Mouse (Mus musculus) stomach, embryonic 15.5 days (tissue): Measurements from ENCODE around the gene Hils1. TPM values are rescaled to one million over a fixed set of nuclear protein-coding genes. Genes with fewer than 3 reads are reported as not detected.
"Not testable (repeated sequence)": the region's sequence is repeated elsewhere in the genome, so short reads cannot be mapped to it uniquely, and the experiment has no call there.

Experiments used
- ATAC-seq: fragments of 200-750 bp; cut with Nextera tagmentation; 2 replicates; pipeline ENCODE4 v1.8.0; 2017; ENCODE audit warnings: low read depth, moderate number of reproducible peaks, moderate TSS enrichment; ENCODE audit not compliant: insufficient read depth, low FRiP score
- H3K27ac ChIP-seq: fragments of 300-500 bp; sonication (generic); 2 replicates; pipeline ENCODE4 v1.5.1; 2015; ENCODE audit warnings: mild to moderate bottlenecking, inconsistent platforms
- H3K27me3 ChIP-seq: fragments of 300-500 bp; sonication (generic); replicated peaks from 2 replicates; pipeline ENCODE4 v1.6.1; 2015; ENCODE audit warnings: inconsistent platforms
- H3K36me3 ChIP-seq: fragments of 300-500 bp; sonication (generic); 2 replicates; pipeline ENCODE4 v1.6.1; 2015; ENCODE audit warnings: inconsistent platforms
- H3K4me1 ChIP-seq: fragments of 300-500 bp; sonication (generic); 2 replicates; pipeline ENCODE4 v1.6.1; 2015; ENCODE audit warnings: inconsistent platforms
- H3K4me2 ChIP-seq: fragments of 300-500 bp; sonication (generic); 2 replicates; pipeline ENCODE4 v1.6.1; 2015; ENCODE audit warnings: mild to moderate bottlenecking, inconsistent platforms
- H3K4me3 ChIP-seq: fragments of 300-500 bp; sonication (generic); replicated peaks from 2 replicates; pipeline ENCODE4 v1.5.1; 2015; ENCODE audit warnings: inconsistent platforms
- H3K9ac ChIP-seq: fragments of 300-500 bp; sonication (generic); 2 replicates; pipeline ENCODE4 v1.6.1; 2015; ENCODE audit warnings: inconsistent platforms
- H3K9me3 ChIP-seq: fragments of 300-500 bp; sonication (generic); 2 replicates; pipeline ENCODE4 v1.6.1; 2016; ENCODE audit warnings: inconsistent platforms
- WGBS: fragments of 180-500 bp; shearing (Covaris S2); methylation state at CpG from one replicate; pipeline ENCODE4 v1.1.7; 2015; 5-methylcytosine and 5-hydroxymethylcytosine counted together
- polyA plus RNA-seq: library from polyadenylated mRNA; unstranded; fragments of >200 nt; fragmentation: Nextera tagmentation; extraction: Ambion mirVana; gene quantifications from 2 replicates; pipeline ENCODE4 v1.2.1, GENCODE M21; 2015

Gene Hils1
- polyA plus RNA-seq, 1 experiment from 2014 or later = not detected

DNA sequence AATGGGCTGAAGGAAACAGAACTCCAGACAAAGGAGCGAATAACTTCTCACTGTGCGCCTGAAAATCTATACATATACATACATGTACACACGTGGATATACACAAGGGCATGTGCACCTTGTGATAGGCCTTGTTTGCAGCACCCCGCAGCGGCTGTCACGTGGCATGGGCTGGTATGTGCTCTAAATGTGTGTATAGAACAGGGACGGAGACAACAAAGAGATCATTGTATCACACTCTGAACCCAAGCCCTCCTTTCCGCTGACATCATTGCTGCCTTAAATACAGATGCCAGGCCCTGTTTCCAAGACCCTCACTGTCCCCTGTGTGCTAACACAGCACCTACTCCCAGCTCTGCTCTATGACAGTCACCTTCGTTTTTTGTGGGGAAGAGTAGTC, 12.3 kb upstream of the Hils1 start:
- Histone ChIP-seq H3K9me3 (no peaks in the 10 kb centered on the region), H3K27ac (no peak overlapping the region), H3K27me3 (no peaks in the 10 kb centered on the region), H3K9ac (no peak overlapping the region), H3K36me3 (0 out of 2 replicates have a peak, but pooled peaks cover 6% of the 10 kb centered on the region), H3K4me3 (no peak overlapping the region), H3K4me1 (peaks cover 5% of the 10 kb centered on the region), H3K4me2 (no peak overlapping the region)
- no peak for ATAC-seq
- WGBS = 72% methylated on average over 9 of the region's 9 CpGs

DNA sequence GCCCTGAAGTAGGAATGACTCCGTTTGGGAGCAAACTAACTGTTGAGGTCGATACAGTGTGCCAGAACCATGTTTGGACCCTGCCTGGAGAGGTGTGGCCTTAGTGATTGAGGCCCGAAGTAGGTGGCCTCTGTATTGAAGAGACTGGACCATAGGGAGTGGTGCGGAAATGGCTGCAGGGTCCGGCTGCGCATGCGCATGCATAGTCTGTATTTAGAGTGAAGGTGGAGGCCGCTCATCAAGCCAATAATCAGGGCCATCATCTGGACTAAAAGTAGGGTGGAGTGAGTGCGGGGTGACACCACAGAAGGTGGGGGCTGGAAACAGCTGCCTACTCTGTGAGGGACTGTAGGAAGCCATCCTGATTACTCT, 9.7 kb upstream of the Hils1 start:
- H3K27me3 ChIP-seq = no peaks in the 10 kb centered on the region
- 82% methylated on average over 9 of the region's 9 CpGs for WGBS
- ATAC-seq = no peak
- peak overlapping the region; percentile 48; the same call in 1 of the 2 replicates for H3K27ac ChIP-seq
- H3K4me2 ChIP-seq = no peak overlapping the region; the same call in 1 of the 2 replicates
- no peaks in the 10 kb centered on the region; the same call in 1 of the 2 replicates for H3K4me1 ChIP-seq
- H3K9ac ChIP-seq = no peak overlapping the region
- no peak overlapping the region for H3K4me3 ChIP-seq
- no peaks in the 10 kb centered on the region for H3K9me3 ChIP-seq
- no peaks in the 10 kb centered on the region for H3K36me3 ChIP-seq

DNA sequence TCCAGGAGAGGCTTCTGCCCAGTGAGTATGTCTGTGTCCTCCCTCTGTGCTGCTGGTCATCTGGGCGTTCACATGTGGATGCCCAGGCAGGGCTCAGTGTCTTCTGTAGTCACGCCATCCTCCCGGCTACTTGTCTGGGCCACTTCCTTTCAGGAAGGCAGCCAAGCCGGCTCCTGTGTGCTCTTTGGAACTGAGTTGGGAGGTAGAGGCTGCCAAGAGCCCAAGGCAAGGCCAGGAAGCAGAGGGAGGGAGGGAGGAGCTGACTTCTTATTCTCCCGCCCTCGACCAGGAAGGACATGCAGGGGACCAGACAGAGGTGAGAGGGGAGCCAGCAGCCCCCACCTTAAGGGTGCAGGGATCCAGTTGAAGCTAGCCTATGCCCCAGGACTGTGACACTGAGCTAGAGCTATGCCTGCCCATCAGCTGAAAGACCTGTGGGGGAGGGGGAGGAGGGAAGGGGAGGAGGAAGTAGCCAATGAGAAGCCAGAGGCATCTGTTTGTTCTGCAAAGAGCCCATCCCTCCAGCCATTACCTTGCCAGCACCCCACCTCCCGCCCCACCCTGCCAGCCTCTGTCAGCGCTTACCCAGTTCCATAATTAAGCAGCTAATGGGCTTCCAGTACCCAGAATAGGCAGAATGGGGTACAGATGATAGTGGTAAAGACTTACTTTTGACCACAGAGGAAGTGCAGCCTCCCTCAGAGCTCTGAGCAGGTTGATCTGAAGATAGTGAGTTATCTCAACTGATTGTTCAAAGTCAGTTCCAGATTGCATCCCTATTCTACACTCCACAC, 9.1 kb upstream of the Hils1 start:
- Histone ChIP-seq H3K9me3 (no peaks in the 10 kb centered on the region), H3K4me1 (no peaks in the 10 kb centered on the region; the same call in 1 of the 2 replicates), H3K4me3 (no peak overlapping the region), H3K36me3 (no peaks in the 10 kb centered on the region), H3K27ac (peak overlapping the region; percentile 48; the same call in 1 of the 2 replicates), H3K27me3 (no peaks in the 10 kb centered on the region), H3K9ac (no peak overlapping the region), H3K4me2 (peak overlapping the region; percentile 22)
- WGBS = 13% methylated on average over 8 of the region's 8 CpGs
- ATAC-seq = peak; percentile 40

DNA sequence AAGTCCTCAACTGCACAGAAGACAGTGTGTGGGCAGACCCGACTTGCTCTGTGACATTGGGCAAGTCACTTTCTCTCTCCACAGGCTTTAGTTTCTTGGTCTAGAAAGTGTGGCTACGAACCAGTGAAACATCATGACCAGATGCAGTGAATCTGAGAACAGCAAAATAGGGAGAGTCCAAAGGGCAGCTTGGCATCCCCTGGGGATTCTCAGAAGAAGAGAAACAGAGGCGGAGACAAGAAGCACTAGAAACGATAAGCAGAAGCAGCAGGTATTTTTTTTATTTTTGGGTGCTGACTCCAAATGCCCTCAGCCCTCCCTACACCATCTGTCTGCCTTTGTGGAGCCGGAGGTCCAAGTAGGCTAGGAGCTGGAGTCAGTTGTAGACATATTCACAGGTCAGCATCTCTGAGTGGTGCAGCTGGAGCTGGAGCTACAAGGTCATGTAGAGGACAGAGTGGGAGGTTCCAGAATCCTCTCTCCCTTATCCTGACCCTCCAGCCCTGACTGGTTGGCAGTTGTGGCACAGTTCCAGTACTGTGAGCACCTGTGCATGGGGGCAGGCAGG, 4.8 kb upstream of the Hils1 start:
- no peaks in the 10 kb centered on the region; the same call in 1 of the 2 replicates for H3K4me1 ChIP-seq
- H3K4me2 ChIP-seq = no peak overlapping the region
- H3K27ac ChIP-seq = no peak overlapping the region
- no peak for ATAC-seq
- H3K4me3 ChIP-seq = no peak overlapping the region
- H3K9ac ChIP-seq = no peak overlapping the region
- no peaks in the 10 kb centered on the region for H3K9me3 ChIP-seq
- H3K36me3 ChIP-seq = no peaks in the 10 kb centered on the region
- WGBS = 63% methylated on average over 5 of the region's 5 CpGs
- no peaks in the 10 kb centered on the region for H3K27me3 ChIP-seq

DNA sequence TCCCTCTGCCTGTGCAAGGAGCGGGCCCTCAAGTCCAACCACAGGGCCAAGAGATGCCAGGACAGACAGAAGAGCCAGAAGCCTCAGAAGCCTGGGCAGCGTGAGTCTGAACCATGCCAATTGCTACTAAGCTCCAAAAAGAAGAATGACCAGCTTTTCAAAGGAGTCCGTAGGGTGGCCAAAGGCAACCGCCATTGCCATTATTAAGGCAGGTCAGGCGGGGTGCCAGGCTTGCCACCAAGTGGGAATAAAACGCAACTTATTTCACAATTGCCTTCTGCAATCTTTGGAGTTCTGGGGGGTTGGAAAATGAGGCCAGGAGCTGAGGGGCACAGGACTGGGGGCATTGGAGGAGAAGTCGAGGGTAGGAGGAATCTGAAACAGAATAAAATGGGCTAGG, 794 bp downstream of the Hils1 start:
- no peaks in the 10 kb centered on the region for H3K36me3 ChIP-seq
- H3K27me3 ChIP-seq = no peaks in the 10 kb centered on the region
- ATAC-seq = no peak
- H3K9me3 ChIP-seq = no peaks in the 10 kb centered on the region
- no peaks in the 10 kb centered on the region for H3K4me1 ChIP-seq
- 78% methylated on average over 7 of the region's 7 CpGs for WGBS
- no peak overlapping the region for H3K4me3 ChIP-seq
- no peak overlapping the region for H3K27ac ChIP-seq
- H3K9ac ChIP-seq = no peak overlapping the region
- H3K4me2 ChIP-seq = no peak overlapping the region

DNA sequence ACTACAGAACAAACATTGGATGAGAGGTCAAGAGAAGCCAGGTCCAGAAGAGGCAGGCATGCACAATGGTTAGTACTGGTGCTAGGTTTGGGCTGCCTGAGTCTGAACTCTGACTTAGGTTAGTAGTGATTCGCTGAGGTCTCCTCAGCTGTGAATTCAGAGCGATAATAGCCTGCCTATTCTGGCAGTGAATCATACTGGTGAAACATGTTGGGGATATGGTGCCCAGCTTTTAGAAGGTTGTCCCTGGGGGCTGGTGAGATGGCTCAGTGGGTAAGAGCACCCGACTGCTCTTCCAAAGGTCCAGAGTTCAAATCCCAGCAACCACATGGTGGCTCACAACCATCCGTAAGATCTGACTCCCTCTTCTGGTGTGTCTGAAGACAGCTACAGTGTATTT, 2.3 kb downstream of the Hils1 start:
- not testable (repeated sequence) for H3K4me2 ChIP-seq

DNA sequence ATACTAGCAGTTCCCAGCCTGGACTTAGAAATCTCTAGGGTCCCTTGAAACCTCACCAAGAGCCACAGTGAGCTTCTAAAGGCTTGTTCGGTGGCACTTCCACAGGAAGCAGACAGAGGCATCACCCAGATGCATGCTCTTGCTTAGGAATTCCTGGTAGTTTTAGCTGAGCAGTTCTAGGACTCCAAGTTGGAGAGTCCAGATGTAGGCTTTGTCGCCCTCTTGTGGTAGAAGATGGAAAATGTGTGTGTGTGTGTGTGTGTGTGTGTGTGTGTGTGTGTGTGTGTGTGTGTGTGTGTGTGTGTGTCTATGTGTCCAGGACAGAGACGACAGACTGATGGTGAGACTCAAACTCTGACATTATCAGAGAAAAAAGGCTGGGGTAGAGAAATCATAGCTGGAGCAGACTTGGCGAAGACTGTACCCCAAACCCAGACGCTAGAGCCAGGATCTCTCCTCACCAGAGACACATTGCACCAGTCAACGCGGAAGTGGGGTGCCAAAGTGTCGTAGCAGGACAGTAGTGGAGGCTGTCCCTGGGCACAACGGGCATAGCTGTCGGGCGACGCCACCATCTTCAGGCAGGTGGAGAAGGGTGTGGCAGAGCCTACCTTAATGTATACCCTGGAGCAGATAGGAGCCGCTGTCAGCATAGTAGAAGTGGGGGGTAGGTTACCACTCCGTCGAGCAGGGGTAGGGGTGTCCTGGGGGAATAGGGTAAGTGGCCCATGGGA, 3.0 kb downstream of the Hils1 start:
- Histone ChIP-seq H3K27ac (no peak overlapping the region), H3K9ac (no peak overlapping the region), H3K36me3 (no peaks in the 10 kb centered on the region), H3K4me3 (no peak overlapping the region), H3K27me3 (no peaks in the 10 kb centered on the region), H3K4me2 (no peak overlapping the region), H3K9me3 (no peaks in the 10 kb centered on the region), H3K4me1 (no peaks in the 10 kb centered on the region)
- 58% methylated on average over 15 of the region's 15 CpGs for WGBS
- ATAC-seq = no peak

More for the DNA sequence above, 2.3 kb downstream of the Hils1 start:
- not testable (repeated sequence) for H3K36me3 ChIP-seq, H3K27ac ChIP-seq, H3K9ac ChIP-seq, H3K27me3 ChIP-seq, H3K4me1 ChIP-seq, H3K4me3 ChIP-seq, H3K9me3 ChIP-seq, ATAC-seq
- 89% methylated on average over 4 of the region's 4 CpGs for WGBS

DNA sequence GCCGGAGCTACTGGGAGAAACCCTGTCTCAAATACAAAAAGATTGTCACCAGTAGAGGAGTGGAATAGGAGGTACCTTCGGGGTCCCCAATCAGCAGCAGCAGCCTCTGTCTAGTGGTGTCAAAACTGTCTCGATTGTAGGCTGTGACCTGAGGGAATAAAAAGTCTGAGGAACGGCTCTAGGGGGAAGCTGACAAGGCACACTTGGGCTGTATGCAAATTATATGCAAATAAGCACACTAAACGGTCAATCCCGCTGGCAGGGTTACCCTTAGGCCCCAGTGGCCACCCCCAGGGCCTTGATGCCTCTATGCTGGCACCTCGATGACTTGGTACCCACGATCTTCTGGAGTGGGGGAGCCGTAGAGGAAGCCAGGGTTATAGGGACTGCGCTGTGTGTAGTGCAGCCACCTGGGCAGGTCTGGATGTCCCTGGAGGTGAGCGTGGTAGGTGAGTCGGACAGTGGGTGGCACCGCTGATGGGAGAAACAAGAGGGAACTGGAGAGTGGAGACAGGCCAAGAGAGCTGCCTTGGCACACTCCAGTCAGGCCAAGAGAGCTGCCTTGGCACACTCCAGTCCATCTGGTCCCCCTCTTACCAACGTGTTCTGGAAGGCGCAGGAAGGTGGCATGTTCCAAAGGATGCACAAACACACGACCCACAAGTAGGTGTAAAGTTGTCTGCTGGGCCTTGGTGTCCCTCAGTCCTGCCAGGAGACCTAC, 4.7 kb downstream of the Hils1 start:
- no peaks in the 10 kb centered on the region for H3K9me3 ChIP-seq
- 62% methylated on average over 16 of the region's 16 CpGs for WGBS
- H3K4me2 ChIP-seq = no peak overlapping the region
- no peaks in the 10 kb centered on the region for H3K27me3 ChIP-seq
- H3K9ac ChIP-seq = no peak overlapping the region
- H3K27ac ChIP-seq = no peak overlapping the region
- H3K36me3 ChIP-seq = no peaks in the 10 kb centered on the region
- no peak for ATAC-seq
- no peak overlapping the region for H3K4me3 ChIP-seq
- H3K4me1 ChIP-seq = no peaks in the 10 kb centered on the region

DNA sequence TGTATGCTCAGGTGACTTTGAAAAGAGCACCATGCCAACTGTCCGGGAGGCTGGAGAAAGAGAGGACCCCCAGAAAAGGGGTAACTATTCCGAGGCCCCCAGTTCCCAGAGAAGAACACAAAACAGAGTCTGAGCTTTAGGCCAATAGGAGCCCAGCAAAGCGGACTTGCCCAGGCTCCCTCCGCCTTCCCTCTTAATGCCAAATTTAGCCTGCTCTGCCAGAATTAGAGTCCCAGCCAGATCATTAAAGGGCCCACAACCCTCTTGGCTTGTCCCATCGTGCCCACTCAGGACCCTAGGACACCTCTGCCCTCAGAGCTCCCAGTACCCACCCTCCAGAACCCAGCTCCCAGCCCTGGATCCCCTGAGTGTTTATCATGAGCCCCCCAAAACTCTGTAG, 5.5 kb downstream of the Hils1 start:
- ATAC-seq = no peak
- H3K36me3 ChIP-seq = no peaks in the 10 kb centered on the region
- no peaks in the 10 kb centered on the region for H3K4me1 ChIP-seq
- H3K9ac ChIP-seq = no peak overlapping the region
- H3K4me3 ChIP-seq = no peak overlapping the region
- no peak overlapping the region for H3K27ac ChIP-seq
- H3K4me2 ChIP-seq = no peak overlapping the region
- WGBS = 59% methylated on average over 5 of the region's 5 CpGs
- no peaks in the 10 kb centered on the region for H3K27me3 ChIP-seq
- no peaks in the 10 kb centered on the region for H3K9me3 ChIP-seq

DNA sequence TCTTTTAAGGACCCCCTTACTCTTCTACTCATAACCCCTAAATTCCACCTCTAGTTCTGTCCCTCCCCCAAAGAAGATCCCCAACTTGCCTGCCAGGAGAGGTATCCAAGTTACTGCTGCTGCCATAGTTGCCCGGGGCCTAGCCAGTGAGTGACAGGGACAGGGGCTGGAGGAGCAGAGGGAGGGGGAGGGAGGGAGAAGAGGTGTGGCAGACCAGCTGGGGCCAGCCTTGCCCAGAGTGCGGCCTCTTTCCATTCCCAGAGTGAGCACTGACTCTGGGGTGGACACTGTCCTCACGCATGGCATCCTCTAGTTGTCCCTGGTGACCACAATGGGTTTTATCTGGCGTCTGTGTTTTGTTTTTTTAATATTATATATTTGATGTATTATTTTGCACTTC, 5.9 kb downstream of the Hils1 start:
- Histone ChIP-seq H3K9me3 (no peaks in the 10 kb centered on the region), H3K36me3 (no peaks in the 10 kb centered on the region), H3K9ac (no peak overlapping the region), H3K27ac (no peak overlapping the region), H3K27me3 (no peaks in the 10 kb centered on the region), H3K4me1 (no peaks in the 10 kb centered on the region), H3K4me3 (no peak overlapping the region), H3K4me2 (no peak overlapping the region)
- ATAC-seq = no peak
- WGBS = 55% methylated on average over 4 of the region's 4 CpGs

DNA sequence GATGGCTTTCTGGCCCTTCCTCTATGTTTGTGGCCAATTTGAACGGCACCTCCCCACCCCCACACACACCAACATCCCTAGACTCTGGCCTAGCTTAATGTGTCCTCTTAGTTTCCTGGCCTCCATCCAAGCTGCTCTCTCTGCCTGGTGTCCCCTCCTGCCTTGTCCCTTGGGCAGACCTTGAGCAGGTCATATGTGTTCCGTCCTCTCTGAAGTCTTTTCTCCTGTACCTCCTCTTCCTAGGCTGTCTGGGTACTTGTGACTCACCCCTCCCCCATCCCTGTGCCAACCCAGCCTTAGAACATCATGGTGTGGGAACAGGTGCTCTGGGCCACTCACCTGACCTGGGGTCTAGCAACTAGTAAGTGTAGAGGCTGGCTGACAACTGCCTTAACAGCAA, 7.6 kb downstream of the Hils1 start:
- no peak overlapping the region for H3K27ac ChIP-seq
- no peak overlapping the region for H3K4me3 ChIP-seq
- no peaks in the 10 kb centered on the region for H3K9me3 ChIP-seq
- no peak overlapping the region for H3K9ac ChIP-seq
- no peaks in the 10 kb centered on the region for H3K27me3 ChIP-seq
- 77% methylated on average over 2 of the region's 2 CpGs for WGBS
- no peak overlapping the region for H3K4me2 ChIP-seq
- no peaks in the 10 kb centered on the region for H3K36me3 ChIP-seq
- ATAC-seq = no peak
- H3K4me1 ChIP-seq = no peaks in the 10 kb centered on the region

DNA sequence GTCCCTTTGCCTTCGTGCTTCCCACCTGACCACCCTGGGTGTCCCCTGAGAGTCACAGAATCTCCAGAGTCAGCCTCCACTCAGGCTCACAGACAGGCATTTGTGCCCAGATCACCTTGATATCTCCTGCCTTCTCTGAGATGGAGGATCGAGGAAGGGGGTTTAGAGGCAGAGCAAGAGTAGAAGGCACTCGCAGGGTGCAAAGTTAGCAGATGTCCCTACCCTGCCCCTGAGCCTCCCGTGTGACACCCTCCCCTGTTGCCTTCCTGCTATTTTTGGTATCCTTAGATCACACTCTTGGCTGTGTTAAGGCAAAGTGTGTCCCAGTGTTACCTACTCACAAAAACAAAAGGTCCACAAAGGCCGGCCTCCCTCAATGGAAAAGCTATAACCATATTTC, 8.8 kb downstream of the Hils1 start, which contains the start of gene Sgca:
TSS of gene Sgca (minus strand) at position 129 of the 400 bp plus-strand sequence.
- no peaks in the 10 kb centered on the region for H3K36me3 ChIP-seq
- 64% methylated on average over 5 of the region's 5 CpGs for WGBS
- no peak for ATAC-seq
- no peak within 1 kb of the TSS for H3K4me3 ChIP-seq
- H3K9me3 ChIP-seq = no peaks in the 10 kb centered on the region
- H3K9ac ChIP-seq = no peak within 1 kb of the TSS
- H3K27me3 ChIP-seq = no peaks in the 10 kb centered on the region
- H3K4me2 ChIP-seq = no peak within 1 kb of the TSS
- H3K27ac ChIP-seq = no peak within 1 kb of the TSS
- no peaks in the 10 kb centered on the region for H3K4me1 ChIP-seq
